Mouse (Mus musculus) limb, embryonic 15.5 days (tissue): ENCODE data around the gene Ulk4. TPM values are rescaled to one million over a fixed set of nuclear protein-coding genes. Genes with fewer than 3 reads are reported as not detected.

Source experiments
- ATAC-seq: fragments of 200-750 bp; cut with Nextera tagmentation; 2 replicates; pipeline ENCODE4 v1.8.0; 2017; ENCODE audit warnings: low read depth, moderate TSS enrichment; ENCODE audit not compliant: insufficient number of reproducible peaks, low FRiP score, low TSS enrichment
- H3K27ac ChIP-seq: fragments of 300-500 bp; sonication (generic); 2 replicates; pipeline ENCODE4 v1.5.1; 2015; ENCODE audit warnings: moderate library complexity, mild to moderate bottlenecking, inconsistent platforms
- H3K27me3 ChIP-seq: fragments of 300-500 bp; sonication (generic); 2 replicates; pipeline ENCODE4 v1.6.1; 2015; ENCODE audit warnings: inconsistent platforms
- H3K36me3 ChIP-seq: fragments of 300-500 bp; sonication (generic); 2 replicates; pipeline ENCODE4 v1.6.1; 2015; ENCODE audit warnings: inconsistent platforms
- H3K4me1 ChIP-seq: fragments of 300-500 bp; sonication (generic); 2 replicates; pipeline ENCODE4 v1.6.1; 2015; ENCODE audit warnings: inconsistent platforms
- H3K4me2 ChIP-seq: fragments of 300-500 bp; sonication (generic); 2 replicates; pipeline ENCODE4 v1.6.1; 2015; ENCODE audit warnings: mild to moderate bottlenecking, inconsistent platforms
- H3K4me3 ChIP-seq: fragments of 300-500 bp; sonication (generic); 2 replicates; pipeline ENCODE4 v1.5.1; 2015; ENCODE audit warnings: mild to moderate bottlenecking, inconsistent platforms
- H3K9ac ChIP-seq: fragments of 300-500 bp; sonication (generic); 2 replicates; pipeline ENCODE4 v1.6.1; 2015; ENCODE audit warnings: inconsistent platforms
- H3K9me3 ChIP-seq: fragments of 300-500 bp; sonication (generic); 2 replicates; pipeline ENCODE4 v1.6.1; 2016; ENCODE audit warnings: inconsistent platforms
- WGBS: fragments of 180-500 bp; shearing (Covaris S2); methylation state at CpG from one replicate; pipeline ENCODE4 v1.1.7; 2015; 5-methylcytosine and 5-hydroxymethylcytosine counted together
- polyA plus RNA-seq: library from polyadenylated mRNA; unstranded; fragments of >200 nt; fragmentation: Nextera tagmentation; extraction: Ambion mirVana; gene quantifications from 2 replicates; pipeline ENCODE4 v1.2.1, GENCODE M21; 2015

Gene Ulk4
- polyA plus RNA-seq, 1 experiment from 2014 or later, result 149 TPM

DNA sequence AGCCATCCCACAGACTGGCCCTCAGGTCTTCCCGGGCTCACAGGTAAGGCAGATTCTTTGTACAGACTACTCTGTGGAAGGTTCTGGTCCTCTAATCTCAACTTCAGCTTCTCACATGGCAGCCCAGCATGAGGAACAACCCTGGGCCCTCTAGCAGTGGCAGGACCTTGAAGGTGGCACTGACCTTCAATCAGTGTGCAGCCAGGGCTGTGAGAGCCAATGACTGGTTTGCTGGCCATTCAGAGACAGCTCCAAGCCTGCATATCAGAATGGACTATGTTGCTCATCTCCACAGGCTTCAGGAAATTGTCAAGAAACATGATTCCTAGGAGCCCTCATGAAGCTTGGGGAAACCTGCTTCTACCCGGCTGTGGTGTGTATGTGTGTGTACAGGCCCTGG lies 302.8 kb downstream of the Ulk4 start:
- peak overlapping the region; percentile 52 for H3K27ac ChIP-seq
- no peak overlapping the region for H3K4me2 ChIP-seq
- no peaks in the 10 kb centered on the region for H3K27me3 ChIP-seq
- peaks cover 26% of the 10 kb centered on the region for H3K4me1 ChIP-seq
- H3K9ac ChIP-seq, result no peak overlapping the region
- H3K9me3 ChIP-seq, result no peaks in the 10 kb centered on the region
- no peak for ATAC-seq
- no peak overlapping the region for H3K4me3 ChIP-seq
- peaks cover 6% of the 10 kb centered on the region for H3K36me3 ChIP-seq
- 60% methylated on average over 2 of the region's 2 CpGs for WGBS

DNA sequence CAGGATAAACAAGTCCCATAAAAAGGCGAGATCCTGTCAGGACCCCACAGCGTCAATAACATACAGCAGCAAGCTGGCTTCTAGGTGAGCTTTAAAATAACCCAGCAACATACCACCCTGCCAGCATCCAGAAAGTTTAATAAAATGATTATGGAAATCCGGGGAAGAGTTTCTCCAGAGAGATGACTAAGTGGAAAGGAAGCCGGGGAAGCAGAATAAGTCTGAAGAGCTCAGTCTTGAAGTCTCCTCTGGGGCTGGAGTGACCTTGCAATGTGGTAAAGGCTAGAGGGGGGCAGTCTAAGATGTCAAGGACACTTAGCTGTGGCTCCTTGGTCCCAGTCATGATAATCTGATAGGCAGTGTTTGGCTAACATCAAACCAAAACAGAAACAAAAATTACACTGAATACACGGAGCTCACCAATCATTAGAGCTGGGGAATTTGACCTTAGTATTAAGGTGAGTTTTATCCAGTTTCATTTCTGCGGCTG lies 303.9 kb downstream of the Ulk4 start:
- H3K9me3 ChIP-seq, result no peaks in the 10 kb centered on the region
- no peak for ATAC-seq
- no peak overlapping the region for H3K4me3 ChIP-seq
- no peak overlapping the region for H3K9ac ChIP-seq
- H3K4me2 ChIP-seq, result no peak overlapping the region
- WGBS, result 43% methylated on average over 6 of the region's 6 CpGs
- H3K4me1 ChIP-seq, result peaks cover 26% of the 10 kb centered on the region
- H3K27ac ChIP-seq, result no peak overlapping the region
- H3K27me3 ChIP-seq, result no peaks in the 10 kb centered on the region
- H3K36me3 ChIP-seq, result peaks cover 17% of the 10 kb centered on the region

GRCm38 (mm10) chr9:120965007-120965406 lies 312.0 kb downstream of the Ulk4 start:
- no peak for ATAC-seq
- Histone ChIP-seq H3K9me3 (no peaks in the 10 kb centered on the region), H3K4me1 (peaks cover 34% of the 10 kb centered on the region), H3K27ac (no peak overlapping the region), H3K9ac (no peak overlapping the region), H3K36me3 (peaks cover 95% of the 10 kb centered on the region), H3K27me3 (no peaks in the 10 kb centered on the region), H3K4me3 (no peak overlapping the region), H3K4me2 (no peak overlapping the region)
- WGBS, result 80% methylated on average over 10 of the region's 10 CpGs

GRCm38 (mm10) chr9:120964224-120964623 lies 312.8 kb downstream of the Ulk4 start:
- H3K4me2 ChIP-seq, result no peak overlapping the region
- 84% methylated on average over 5 of the region's 5 CpGs for WGBS
- H3K4me1 ChIP-seq, result peaks cover 34% of the 10 kb centered on the region

GRCm38 (mm10) chr9:120963720-120964119 lies 313.3 kb downstream of the Ulk4 start:
- peaks cover 97% of the 10 kb centered on the region for H3K36me3 ChIP-seq
- H3K9me3 ChIP-seq, result no peaks in the 10 kb centered on the region
- H3K4me2 ChIP-seq, result no peak overlapping the region
- H3K27me3 ChIP-seq, result no peaks in the 10 kb centered on the region
- no peak for ATAC-seq
- peak overlapping the region; percentile 43; the same call in 1 of the 2 replicates for H3K27ac ChIP-seq
- 89% methylated on average over 3 of the region's 3 CpGs for WGBS
- H3K9ac ChIP-seq, result no peak overlapping the region
- peaks cover 34% of the 10 kb centered on the region for H3K4me1 ChIP-seq
- H3K4me3 ChIP-seq, result no peak overlapping the region

More at GRCm38 (mm10) chr9:120964224-120964623, 312.8 kb downstream of the Ulk4 start:
- no peak overlapping the region for H3K9ac ChIP-seq
- ATAC-seq, result no peak
- peaks cover 97% of the 10 kb centered on the region for H3K36me3 ChIP-seq
- H3K27me3 ChIP-seq, result no peaks in the 10 kb centered on the region
- no peak overlapping the region for H3K4me3 ChIP-seq
- 0 out of 2 replicates have a peak overlapping the region, but pooled peaks have one; percentile 43 for H3K27ac ChIP-seq
- no peaks in the 10 kb centered on the region for H3K9me3 ChIP-seq

DNA sequence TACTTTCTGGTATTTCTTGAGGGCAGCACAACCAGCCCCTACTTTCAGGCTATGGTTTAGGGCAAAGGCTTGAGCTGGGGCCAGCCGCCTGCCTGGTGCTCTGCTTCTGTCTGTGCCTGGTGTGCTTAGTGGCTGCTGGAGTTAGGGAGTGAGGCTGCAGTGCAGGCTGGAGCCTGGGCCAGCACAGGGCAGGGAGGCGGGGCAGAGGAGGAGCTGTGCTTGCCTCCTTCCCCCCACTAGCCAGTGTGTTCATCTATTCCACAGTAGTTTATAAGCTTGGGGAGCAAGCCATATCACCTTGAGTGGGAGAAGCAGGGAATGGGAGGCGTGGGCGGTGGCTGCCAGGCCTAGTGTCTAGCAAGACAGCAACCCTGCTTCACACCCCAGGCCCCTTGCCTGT lies 313.9 kb downstream of the Ulk4 start:
- no peak for ATAC-seq
- Histone ChIP-seq H3K4me3 (no peak overlapping the region), H3K27ac (peak overlapping the region; percentile 43), H3K9ac (no peak overlapping the region), H3K4me2 (no peak overlapping the region), H3K27me3 (no peaks in the 10 kb centered on the region), H3K9me3 (no peaks in the 10 kb centered on the region), H3K4me1 (peaks cover 34% of the 10 kb centered on the region), H3K36me3 (peaks cover 97% of the 10 kb centered on the region)
- WGBS, result 82% methylated on average over 4 of the region's 4 CpGs

- no peak overlapping the region for H3K4me2 ChIP-seq
- peak overlapping the region; percentile 65; the same call in 1 of the 2 replicates for H3K27ac ChIP-seq
- H3K36me3 ChIP-seq, result peaks cover 98% of the 10 kb centered on the region
- ATAC-seq, result no peak
- H3K4me1 ChIP-seq, result peaks cover 34% of the 10 kb centered on the region
- H3K4me3 ChIP-seq, result no peak overlapping the region
- WGBS, result 67% methylated on average over 3 of the region's 3 CpGs
- no peaks in the 10 kb centered on the region for H3K27me3 ChIP-seq
- no peak overlapping the region for H3K9ac ChIP-seq
- no peaks in the 10 kb centered on the region for H3K9me3 ChIP-seq
Observed at GRCm38 (mm10) chr9:120961969-120962700, 314.9 kb downstream of the Ulk4 start.

- WGBS, result 64% methylated on average over 3 of the region's 3 CpGs
- H3K4me3 ChIP-seq, result no peak overlapping the region
- H3K36me3 ChIP-seq, result peaks cover 98% of the 10 kb centered on the region
- no peak overlapping the region for H3K4me2 ChIP-seq
- peaks cover 34% of the 10 kb centered on the region for H3K4me1 ChIP-seq
- no peak for ATAC-seq
- H3K27me3 ChIP-seq, result no peaks in the 10 kb centered on the region
- peak overlapping the region; percentile 65 for H3K27ac ChIP-seq
- H3K9me3 ChIP-seq, result no peaks in the 10 kb centered on the region
- no peak overlapping the region for H3K9ac ChIP-seq
Observed at GRCm38 (mm10) chr9:120961466-120961865, 315.5 kb downstream of the Ulk4 start.

GRCm38 (mm10) chr9:120960611-120961010 lies 316.4 kb downstream of the Ulk4 start:
- no peak overlapping the region for H3K4me2 ChIP-seq
- WGBS, result 65% methylated on average over 4 of the region's 4 CpGs
- peaks cover 34% of the 10 kb centered on the region for H3K4me1 ChIP-seq
- peaks cover 98% of the 10 kb centered on the region for H3K36me3 ChIP-seq
- no peak overlapping the region for H3K9ac ChIP-seq
- H3K27ac ChIP-seq, result peak overlapping the region; percentile 29
- H3K4me3 ChIP-seq, result no peak overlapping the region
- no peak for ATAC-seq
- H3K9me3 ChIP-seq, result no peaks in the 10 kb centered on the region
- H3K27me3 ChIP-seq, result no peaks in the 10 kb centered on the region

GRCm38 (mm10) chr9:120959225-120959624 lies 317.8 kb downstream of the Ulk4 start:
- no peak overlapping the region; the same call in 1 of the 2 replicates for H3K27ac ChIP-seq
- no peak overlapping the region for H3K9ac ChIP-seq
- no peak overlapping the region for H3K4me2 ChIP-seq
- peaks cover 98% of the 10 kb centered on the region for H3K36me3 ChIP-seq
- peaks cover 34% of the 10 kb centered on the region for H3K4me1 ChIP-seq
- ATAC-seq, result no peak
- H3K9me3 ChIP-seq, result no peaks in the 10 kb centered on the region
- H3K4me3 ChIP-seq, result no peak overlapping the region
- WGBS, result 83% methylated on average over 4 of the region's 4 CpGs
- H3K27me3 ChIP-seq, result no peaks in the 10 kb centered on the region

DNA sequence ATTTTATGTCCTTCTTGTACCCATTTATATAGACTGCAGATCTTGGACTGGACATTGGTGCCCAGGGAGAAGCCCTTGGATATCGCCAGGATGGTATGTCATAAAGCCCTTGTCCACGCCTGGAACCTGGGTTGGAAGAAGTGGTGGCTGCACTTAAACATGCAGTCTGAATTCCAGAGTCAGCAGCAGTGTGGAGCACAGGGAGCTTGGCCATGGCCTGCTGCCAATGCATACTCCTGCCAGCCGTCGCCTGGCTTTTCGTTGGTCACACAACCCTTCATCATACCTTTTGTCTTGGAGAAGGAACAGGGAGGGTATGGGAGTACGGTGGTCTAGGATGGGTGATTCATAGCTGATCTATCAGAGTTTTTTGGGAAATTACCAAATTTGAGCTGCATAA lies 318.4 kb downstream of the Ulk4 start:
- no peak overlapping the region for H3K4me3 ChIP-seq
- ATAC-seq, result no peak
- no peak overlapping the region for H3K27ac ChIP-seq
- H3K9ac ChIP-seq, result no peak overlapping the region
- no peak overlapping the region for H3K4me2 ChIP-seq
- H3K27me3 ChIP-seq, result no peaks in the 10 kb centered on the region
- peaks cover 30% of the 10 kb centered on the region for H3K4me1 ChIP-seq
- peaks cover 98% of the 10 kb centered on the region for H3K36me3 ChIP-seq
- 65% methylated on average over 6 of the region's 6 CpGs for WGBS
- H3K9me3 ChIP-seq, result no peaks in the 10 kb centered on the region

DNA sequence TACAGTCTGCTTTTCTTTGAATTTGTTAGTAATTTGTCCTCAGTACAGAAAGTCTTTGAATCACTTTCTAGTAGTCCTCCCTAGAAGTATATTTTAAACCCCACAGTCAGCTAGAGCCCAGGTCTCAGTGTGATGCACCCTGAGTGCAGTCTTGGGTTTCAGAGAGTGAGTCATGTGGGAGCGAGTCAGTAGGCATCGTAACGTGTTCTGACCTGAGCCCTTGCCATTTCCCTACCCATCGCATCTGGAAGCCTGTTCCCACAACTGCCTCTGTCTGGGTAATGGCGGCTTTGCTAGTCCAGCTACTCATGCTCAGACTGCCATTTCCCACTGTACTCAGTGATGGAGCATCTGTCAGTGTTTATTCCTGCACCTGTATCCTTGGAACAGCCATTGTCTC lies 318.9 kb downstream of the Ulk4 start:
- Histone ChIP-seq H3K4me2 (no peak overlapping the region), H3K36me3 (peaks cover 98% of the 10 kb centered on the region), H3K9me3 (no peaks in the 10 kb centered on the region), H3K27ac (no peak overlapping the region), H3K4me3 (no peak overlapping the region), H3K27me3 (no peaks in the 10 kb centered on the region), H3K9ac (no peak overlapping the region), H3K4me1 (peaks cover 25% of the 10 kb centered on the region)
- 75% methylated on average over 5 of the region's 5 CpGs for WGBS
- no peak for ATAC-seq
